Mouse (Mus musculus) CD4-positive, CD25-positive, alpha-beta regulatory T cell, adult 4 months (primary cell): Measurements from ENCODE around the gene Hebp2. TPM values are rescaled to one million over a fixed set of nuclear protein-coding genes. Genes with fewer than 3 reads are reported as not detected.

Source experiments
- ATAC-seq: one replicate; pipeline ENCODE4 v1.8.0; 2017
- polyA plus RNA-seq, 2 experiments: library from polyadenylated mRNA; unstranded; fragments of 100-300 nt; shearing (Covaris generic); gene quantifications; one replicate each; pipeline ENCODE4 v1.2.1; 2017

Hebp2 gene
- polyA plus RNA-seq, 2 experiments from 2014 or later, result not detected

GRCm38 (mm10) chr10:18508586-18508985, 37.3 kb downstream of the Hebp2 start:
- no peak for ATAC-seq

- ATAC-seq, result no peak
Measured at GRCm38 (mm10) chr10:18507869-18508473, 37.9 kb downstream of the Hebp2 start.

DNA sequence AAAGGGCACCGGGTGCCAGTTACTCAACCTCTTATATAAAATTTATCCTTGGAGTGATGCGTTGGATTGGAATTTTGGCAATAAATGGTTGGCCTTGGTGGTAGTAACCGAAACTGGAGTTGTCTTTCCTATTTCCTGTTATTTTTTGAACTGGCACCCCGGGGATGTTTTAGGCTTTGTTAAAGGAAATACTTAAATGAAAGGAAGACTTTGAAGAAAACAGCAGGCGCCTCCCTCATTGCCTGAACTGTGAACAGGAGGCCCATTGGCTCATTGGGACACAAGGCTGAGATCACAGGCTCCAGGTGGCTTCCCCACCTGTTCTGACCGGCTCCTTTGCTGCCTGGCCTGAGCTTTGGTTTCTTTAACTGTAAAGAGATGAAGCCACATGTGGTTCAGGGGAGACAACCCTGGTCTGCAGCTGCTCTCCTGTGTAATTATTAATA, 39.4 kb downstream of the Hebp2 start:
- no peak for ATAC-seq

- ATAC-seq, result no peak
Measured at GRCm38 (mm10) chr10:18505690-18506089, 40.2 kb downstream of the Hebp2 start.

- no peak for ATAC-seq
Measured at GRCm38 (mm10) chr10:18501997-18502396, 43.9 kb downstream of the Hebp2 start.

DNA sequence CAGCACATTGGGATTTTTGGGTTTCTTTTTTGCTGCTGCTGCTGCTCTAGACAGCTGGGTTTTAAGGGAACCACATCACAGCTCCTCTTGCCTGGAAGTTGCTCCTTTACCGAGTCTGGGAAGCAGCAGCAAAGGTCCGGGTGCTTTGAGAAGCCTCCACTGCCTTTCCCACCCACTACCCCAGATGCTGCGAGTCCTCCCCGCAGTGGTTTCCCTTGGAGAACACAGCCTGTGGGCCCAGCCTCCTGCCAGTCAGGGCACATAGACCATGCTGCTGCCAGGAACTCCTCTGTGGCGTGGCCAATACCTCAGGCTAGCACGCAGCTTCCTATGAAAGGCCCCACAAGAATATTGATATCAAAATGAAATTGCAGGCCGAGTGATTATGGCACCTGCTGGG, 48.8 kb downstream of the Hebp2 start:
- ATAC-seq, result no peak

- ATAC-seq, result no peak
Measured at GRCm38 (mm10) chr10:18494249-18494648, 51.6 kb downstream of the Hebp2 start.

GRCm38 (mm10) chr10:18493010-18493894, 52.6 kb downstream of the Hebp2 start:
- ATAC-seq, result no peak

DNA sequence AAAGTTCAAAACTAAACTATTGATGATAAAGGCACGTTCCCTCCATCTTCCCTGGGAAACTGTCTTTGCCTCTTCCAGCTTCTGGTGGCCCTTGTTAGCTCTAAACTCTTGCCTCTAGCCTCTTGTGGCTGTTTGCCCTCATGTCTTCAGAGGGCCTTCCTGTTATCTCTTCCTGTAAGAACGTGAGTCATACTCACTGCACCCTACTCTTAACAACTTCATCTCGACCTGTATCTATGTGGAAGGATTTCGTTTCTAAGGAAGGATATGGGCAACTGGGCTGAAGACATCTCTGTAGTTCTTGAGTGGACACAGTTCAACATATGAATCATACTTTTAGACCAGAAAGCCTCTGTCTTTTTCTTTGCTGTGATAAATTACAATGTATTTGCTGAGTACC, 53.9 kb downstream of the Hebp2 start:
- no peak for ATAC-seq

GRCm38 (mm10) chr10:18489936-18490335, 55.9 kb downstream of the Hebp2 start:
- no peak for ATAC-seq

Other genes with a start within 250 kb of the Hebp2 start
- gene Nhsl1, start 227.1 kb downstream of the Hebp2 start, polyA plus RNA-seq, result 1 to 10 TPM; 1.5 to 2.2 TPM
- gene Arfgef3, start 197.9 kb upstream of the Hebp2 start, polyA plus RNA-seq, result under 1 TPM; 0.08 TPM
- not detected for gene Gm4922, start 240.7 kb upstream of the Hebp2 start, polyA plus RNA-seq